Mouse (Mus musculus) forebrain, embryonic 11.5 days (tissue): ENCODE measurements around the gene Rbks. TPM values are rescaled to one million over a fixed set of nuclear protein-coding genes. Genes with fewer than 3 reads are reported as not detected.

Experiments used
- ATAC-seq: fragments of 200-750 bp; cut with Nextera tagmentation; replicated peaks from 2 replicates; pipeline ENCODE4 v1.8.0; 2017; ENCODE audit warnings: moderate TSS enrichment; ENCODE audit not compliant: low FRiP score
- DNase-seq: peaks from one replicate; pipeline ENCODE4 v3.0.0-alpha.2; 2017; ENCODE audit warnings: low spot score
- H3K27ac ChIP-seq: fragments of 300-500 bp; sonication (generic); 2 replicates; pipeline ENCODE4 v1.5.1; 2014; ENCODE audit warnings: low read depth, low read length
- H3K27me3 ChIP-seq: fragments of 300-500 bp; sonication (generic); 2 replicates; pipeline ENCODE4 v1.6.1; 2014; ENCODE audit warnings: mild to moderate bottlenecking, low read length, mixed read lengths; ENCODE audit not compliant: control insufficient read depth, insufficient read depth
- H3K36me3 ChIP-seq: fragments of 300-500 bp; sonication (generic); 2 replicates; pipeline ENCODE4 v1.6.1; 2014; ENCODE audit warnings: mild to moderate bottlenecking, low read length, moderate library complexity, mixed read lengths; ENCODE audit not compliant: control insufficient read depth, insufficient read depth
- H3K4me1 ChIP-seq: fragments of 300-500 bp; sonication (generic); replicated peaks from 2 replicates; pipeline ENCODE4 v1.6.1; 2014; ENCODE audit warnings: low read length, mixed read lengths; ENCODE audit not compliant: control insufficient read depth, insufficient read depth
- H3K4me2 ChIP-seq: fragments of 300-500 bp; sonication (generic); 2 replicates; pipeline ENCODE4 v1.6.1; 2014; ENCODE audit warnings: low read depth, mild to moderate bottlenecking, low read length, moderate library complexity, mixed read lengths; ENCODE audit not compliant: severe bottlenecking
- H3K4me3 ChIP-seq: fragments of 300-500 bp; sonication (generic); 2 replicates; pipeline ENCODE4 v1.5.1; 2014; ENCODE audit warnings: low read depth, low read length
- H3K9ac ChIP-seq: fragments of 300-500 bp; sonication (generic); 2 replicates; pipeline ENCODE4 v1.6.1; 2014; ENCODE audit warnings: low read length
- H3K9me3 ChIP-seq: fragments of 300-500 bp; sonication (generic); 2 replicates; pipeline ENCODE4 v1.6.1; 2016; ENCODE audit warnings: low read length, mixed read lengths; ENCODE audit not compliant: control insufficient read depth
- WGBS: fragments of 180-500 bp; shearing (Covaris S2); extraction: QIAGEN DNeasy Blood & Tissue Kit; methylation state at CpG from one replicate; pipeline ENCODE4 v1.1.7; 2014; 5-methylcytosine and 5-hydroxymethylcytosine counted together
- polyA plus RNA-seq: library from polyadenylated mRNA; unstranded; fragments of >200 nt; fragmentation: Nextera tagmentation; extraction: Ambion mirVana; gene quantifications from 2 replicates; pipeline ENCODE4 v1.2.1, GENCODE M21; 2014

The Rbks gene
- polyA plus RNA-seq, 1 experiment from 2014 or later = 3.4 TPM

- Histone ChIP-seq H3K36me3 (no peaks in the 10 kb centered on the region), H3K4me1 (no peaks in the 10 kb centered on the region), H3K27ac (no peak overlapping the region), H3K4me2 (no peak overlapping the region), H3K9ac (no peak overlapping the region), H3K27me3 (no peaks in the 10 kb centered on the region), H3K4me3 (no peak overlapping the region), H3K9me3 (no peaks in the 10 kb centered on the region)
- DNase-seq (no peak), ATAC-seq (no peak)
- 87% methylated on average over 6 of the region's 6 CpGs for WGBS
Measured at GRCm38 (mm10) chr5:31603766-31604165, 93.7 kb downstream of the Rbks start.

GRCm38 (mm10) chr5:31602377-31602776, 95.0 kb downstream of the Rbks start:
- DNase-seq (no peak), ATAC-seq (no peak)
- Histone ChIP-seq H3K9ac (no peak overlapping the region), H3K27ac (no peak overlapping the region), H3K9me3 (no peaks in the 10 kb centered on the region), H3K27me3 (no peaks in the 10 kb centered on the region), H3K36me3 (no peaks in the 10 kb centered on the region), H3K4me1 (no peaks in the 10 kb centered on the region), H3K4me3 (no peak overlapping the region), H3K4me2 (no peak overlapping the region)
- WGBS = 81% methylated on average over 1 of the region's 1 CpGs

GRCm38 (mm10) chr5:31601162-31601722, 96.2 kb downstream of the Rbks start:
- Histone ChIP-seq H3K36me3 (no peaks in the 10 kb centered on the region), H3K9ac (no peak overlapping the region), H3K4me1 (0 out of 2 replicates have a peak, but pooled peaks cover 4% of the 10 kb centered on the region), H3K4me2 (no peak overlapping the region), H3K27me3 (no peaks in the 10 kb centered on the region), H3K4me3 (no peak overlapping the region), H3K27ac (no peak overlapping the region), H3K9me3 (no peaks in the 10 kb centered on the region)
- DNase-seq = no peak
- WGBS = 85% methylated on average over 7 of the region's 7 CpGs
- ATAC-seq = no peak

GRCm38 (mm10) chr5:31599161-31599560, 98.3 kb downstream of the Rbks start:
- no peak for ATAC-seq
- WGBS = 88% methylated on average over 2 of the region's 2 CpGs
- Histone ChIP-seq H3K27ac (no peak overlapping the region), H3K4me3 (no peak overlapping the region), H3K4me1 (0 out of 2 replicates have a peak, but pooled peaks cover 4% of the 10 kb centered on the region), H3K36me3 (no peaks in the 10 kb centered on the region), H3K27me3 (no peaks in the 10 kb centered on the region), H3K9ac (no peak overlapping the region), H3K9me3 (no peaks in the 10 kb centered on the region), H3K4me2 (no peak overlapping the region)
- no peak for DNase-seq

GRCm38 (mm10) chr5:31598579-31598978, 98.8 kb downstream of the Rbks start:
- H3K9me3 ChIP-seq = no peaks in the 10 kb centered on the region
- 68% methylated on average over 4 of the region's 4 CpGs for WGBS
- DNase-seq = no peak

GRCm38 (mm10) chr5:31598121-31598520, 99.3 kb downstream of the Rbks start:
- Histone ChIP-seq H3K36me3 (no peaks in the 10 kb centered on the region), H3K9me3 (no peaks in the 10 kb centered on the region), H3K4me2 (no peak overlapping the region), H3K27ac (no peak overlapping the region), H3K4me1 (0 out of 2 replicates have a peak, but pooled peaks cover 4% of the 10 kb centered on the region), H3K9ac (no peak overlapping the region), H3K27me3 (no peaks in the 10 kb centered on the region), H3K4me3 (no peak overlapping the region)
- DNase-seq (peak; percentile 20), ATAC-seq (no peak)
- WGBS = 81% methylated on average over 7 of the region's 7 CpGs

More at GRCm38 (mm10) chr5:31598579-31598978, 98.8 kb downstream of the Rbks start:
- Histone ChIP-seq H3K36me3 (no peaks in the 10 kb centered on the region), H3K27ac (no peak overlapping the region), H3K4me2 (no peak overlapping the region), H3K4me3 (no peak overlapping the region), H3K4me1 (0 out of 2 replicates have a peak, but pooled peaks cover 4% of the 10 kb centered on the region), H3K27me3 (no peaks in the 10 kb centered on the region), H3K9ac (no peak overlapping the region)
- ATAC-seq = no peak

- Histone ChIP-seq H3K4me2 (no peak overlapping the region; the same call in 1 of the 2 replicates), H3K9me3 (no peaks in the 10 kb centered on the region), H3K4me3 (no peak overlapping the region), H3K4me1 (0 out of 2 replicates have a peak, but pooled peaks cover 4% of the 10 kb centered on the region), H3K9ac (no peak overlapping the region), H3K36me3 (no peaks in the 10 kb centered on the region), H3K27ac (no peak overlapping the region), H3K27me3 (no peaks in the 10 kb centered on the region)
- DNase-seq = peak; percentile 26
- WGBS = 66% methylated on average over 6 of the region's 6 CpGs
- ATAC-seq = no peak
Measured at GRCm38 (mm10) chr5:31597430-31597944, 99.9 kb downstream of the Rbks start.

GRCm38 (mm10) chr5:31596481-31597429, 100.7 kb downstream of the Rbks start, which contains the start of gene Mrpl33:
Gene Mrpl33, plus strand, starts transcription at chr5:31596935.
- ATAC-seq (no peak), DNase-seq (peak; percentile 63)
- 7% methylated on average over 26 of the region's 26 CpGs for WGBS
- peak within 1 kb of the TSS; percentile 57 for H3K4me2 ChIP-seq
- H3K27me3 ChIP-seq = no peaks in the 10 kb centered on the region
- H3K36me3 ChIP-seq = no peaks in the 10 kb centered on the region
- no peak within 1 kb of the TSS for H3K27ac ChIP-seq
- H3K9ac ChIP-seq = peak within 1 kb of the TSS; percentile 52
- H3K4me3 ChIP-seq = peak within 1 kb of the TSS; percentile 28
- H3K9me3 ChIP-seq = no peaks in the 10 kb centered on the region
- H3K4me1 ChIP-seq = 0 out of 2 replicates have a peak, but pooled peaks cover 4% of the 10 kb centered on the region
